ENCODE assay signal across 1 mouse cellular context in the genomic region with DNA sequence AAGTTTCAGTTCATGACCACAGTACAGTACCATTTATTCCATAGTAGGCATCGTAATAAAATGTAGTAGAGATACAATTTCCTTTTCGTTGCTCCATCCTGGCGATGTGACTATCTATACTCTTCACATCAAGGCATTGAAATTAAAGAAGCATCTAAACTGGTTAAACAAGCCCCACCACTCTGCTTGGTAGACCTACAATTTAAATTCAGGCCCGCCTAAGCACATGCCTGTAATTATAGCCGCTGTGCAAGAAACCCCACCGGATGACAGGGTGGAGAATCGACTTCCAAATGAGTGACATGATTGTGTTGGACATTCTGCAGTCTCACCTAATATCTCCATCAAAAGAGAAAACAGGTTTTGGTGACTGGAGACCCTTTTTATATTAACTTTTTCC.
TF ChIP-seq lines count a peak whose summit lies in the region.

No protein-coding gene starts in this region.

TF ChIP-seq in CH12.LX, 34 proteins besides CTCF, POLR2A, EP300 and RAD21:
- TF ChIP-seq USF1 (IDR thresholded peaks at IDR 0.05; ENCODE audit: low read depth, low read length) (no peak), CHD1 (IDR thresholded peaks at IDR 0.05; ENCODE audit: low read depth, low read length) (no peak), SIN3A (IDR thresholded peaks at IDR 0.05; ENCODE audit: low read length) (no peak), MAZ (IDR thresholded peaks at IDR 0.05; ENCODE audit: low read depth, low read length) (no peak), TBP (conservative IDR thresholded peaks at IDR 0.05; ENCODE audit: low read depth, low read length) (no peak), ZC3H11A (IDR thresholded peaks at IDR 0.05; ENCODE audit: low read depth, low read length) (no peak), IRF4 (IDR thresholded peaks at IDR 0.05; ENCODE audit: low read depth, low read length) (no peak), NELFE (IDR thresholded peaks at IDR 0.05; ENCODE audit: low read depth, low read length) (no peak), BHLHE40 (IDR thresholded peaks at IDR 0.05; ENCODE audit: low read depth, low read length) (no peak)
